Mouse (Mus musculus): Measurements from ENCODE around the gene Prss23.

Gene Prss23

DNA sequence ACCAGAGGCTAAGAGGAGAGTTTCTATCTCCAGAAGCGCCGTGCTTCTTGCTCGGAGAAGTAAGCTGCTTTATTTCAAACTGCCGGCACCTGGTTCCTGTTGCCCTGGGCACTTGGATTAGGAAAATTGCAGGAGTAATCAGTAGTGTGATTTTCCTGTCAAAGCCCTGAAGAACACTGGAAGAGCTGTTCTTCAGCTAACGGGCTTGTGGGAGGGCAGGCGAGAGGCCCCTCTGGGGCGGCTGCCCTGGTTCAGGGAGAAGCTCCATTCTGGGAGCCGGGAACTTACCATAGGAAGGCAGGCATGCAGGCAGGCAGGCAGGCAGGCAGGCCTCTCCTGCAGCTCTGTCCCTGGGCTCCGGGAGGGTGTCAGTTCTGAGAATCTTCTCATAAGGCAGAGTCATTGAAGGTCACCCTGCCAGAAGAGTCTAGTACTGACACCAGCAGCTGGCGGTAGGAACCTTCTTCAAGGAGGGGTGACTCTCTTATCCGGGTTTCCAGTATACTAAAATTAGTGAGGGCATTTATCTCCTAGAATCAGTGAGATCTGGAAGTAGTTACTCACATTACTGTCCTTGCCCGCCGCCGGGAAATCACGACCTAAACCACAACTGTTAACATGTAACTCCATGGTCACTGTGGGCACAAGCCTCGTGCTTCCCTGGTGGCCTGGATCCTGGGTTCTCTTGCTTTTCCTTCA lies at the start of gene Prss23:
TSS of gene Prss23 (minus strand) at position 457 of the 699 bp plus-strand sequence.
- ATAC-seq (ENCODE audit: insufficient number of reproducible peaks, low FRiP score, low TSS enrichment) = no peak

DNA sequence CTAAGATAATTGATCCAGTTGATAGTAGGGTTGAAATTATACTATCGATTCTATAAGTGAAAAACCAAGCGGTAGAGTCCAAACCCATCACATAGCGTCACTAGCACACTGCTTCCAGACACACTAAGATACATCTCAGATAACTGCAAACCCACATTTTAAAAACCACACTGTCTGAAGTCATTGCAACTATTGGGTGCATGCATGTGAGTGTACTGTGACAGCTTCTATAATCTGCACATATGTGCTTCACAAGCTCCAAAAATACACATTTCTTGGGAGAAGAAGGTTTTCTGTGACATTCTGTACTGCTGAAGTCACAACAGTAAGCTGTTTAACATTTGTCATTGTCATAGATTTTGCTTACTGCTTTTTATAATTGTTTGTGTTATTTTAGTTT lies 49.1 kb upstream of the Prss23 start:
- no peak for ATAC-seq (ENCODE audit: insufficient number of reproducible peaks, low FRiP score, low TSS enrichment)

DNA sequence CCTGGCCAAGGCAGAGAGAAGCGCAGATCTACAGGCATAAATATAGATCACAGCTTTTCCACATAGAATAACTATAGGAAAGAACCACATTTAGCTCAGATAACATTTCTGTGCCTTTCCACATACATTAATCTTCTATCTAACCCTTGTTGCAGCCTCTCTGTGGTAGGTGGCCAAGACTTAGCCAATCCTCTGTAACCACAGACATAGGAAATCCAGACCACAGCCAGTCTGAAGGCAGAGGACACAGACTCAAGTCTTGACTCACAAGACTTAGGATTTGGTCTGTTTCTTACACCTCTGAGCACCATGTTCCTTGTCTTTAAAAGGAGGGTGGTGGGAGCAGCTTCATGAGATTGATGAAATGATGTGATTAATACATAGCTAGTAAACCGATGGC lies 37.6 kb upstream of the Prss23 start:
- ATAC-seq (ENCODE audit: insufficient number of reproducible peaks, low FRiP score, low TSS enrichment) = no peak

DNA sequence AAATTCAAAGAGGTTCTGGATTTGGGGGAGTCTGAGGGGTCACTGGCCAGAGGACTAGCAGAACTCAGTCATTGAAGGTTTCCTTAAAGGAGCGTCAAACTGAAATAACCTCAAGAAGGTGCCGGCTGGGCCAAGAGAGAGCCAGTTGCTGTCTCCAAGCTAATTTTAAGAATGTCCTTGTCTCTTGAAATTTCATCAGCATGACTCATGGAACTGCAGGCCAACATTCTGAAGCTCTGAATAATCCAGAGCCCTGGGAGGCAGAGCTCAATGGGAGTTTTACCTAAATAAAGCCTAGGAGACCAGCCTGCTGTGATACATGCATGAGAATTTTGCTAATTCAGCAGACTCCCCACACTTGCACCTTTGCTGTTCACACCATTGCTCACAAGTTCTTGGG lies 36.5 kb upstream of the Prss23 start:
- no peak for ATAC-seq (ENCODE audit: insufficient number of reproducible peaks, low FRiP score, low TSS enrichment)

DNA sequence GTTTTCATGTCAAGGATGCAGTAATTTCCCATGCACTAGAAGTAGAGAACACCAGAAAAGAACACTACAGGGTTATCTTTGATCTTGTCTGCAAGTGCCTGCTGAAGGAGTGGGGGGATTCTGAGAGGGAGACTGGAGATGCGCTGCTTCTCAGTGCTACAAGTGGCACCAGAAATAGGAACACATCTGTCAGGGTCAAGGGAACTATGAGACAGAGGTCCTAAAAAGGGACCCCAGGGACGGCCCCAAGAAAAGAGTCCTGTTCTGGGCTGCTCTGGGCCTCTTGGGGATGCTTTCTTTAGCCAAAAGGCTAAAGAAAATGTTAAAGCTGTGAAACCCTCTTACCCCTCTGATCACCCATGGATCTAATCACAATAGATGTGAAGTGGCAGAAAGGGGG lies 35.2 kb upstream of the Prss23 start:
- no peak for ATAC-seq (ENCODE audit: insufficient number of reproducible peaks, low FRiP score, low TSS enrichment)

DNA sequence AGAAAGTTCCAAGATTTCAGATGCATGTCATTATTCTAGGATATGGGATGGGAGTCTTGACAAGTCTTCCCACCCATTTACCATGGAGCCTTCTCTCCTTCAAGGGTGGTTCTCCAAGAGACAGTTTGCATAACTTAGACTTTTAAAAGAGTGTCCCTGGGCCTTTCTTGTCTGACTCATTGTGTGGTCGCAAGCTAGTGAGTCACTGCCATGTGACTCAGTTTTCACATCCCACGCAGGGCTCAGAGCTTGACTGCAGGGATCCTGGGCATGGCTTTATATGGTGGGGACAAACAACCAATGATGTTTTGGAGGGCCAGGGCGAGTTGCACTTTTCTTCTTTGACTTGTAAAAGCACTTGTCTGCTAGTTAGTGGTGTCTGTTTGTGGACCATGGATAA lies 34.0 kb upstream of the Prss23 start:
- no peak for ATAC-seq (ENCODE audit: insufficient number of reproducible peaks, low FRiP score, low TSS enrichment)

DNA sequence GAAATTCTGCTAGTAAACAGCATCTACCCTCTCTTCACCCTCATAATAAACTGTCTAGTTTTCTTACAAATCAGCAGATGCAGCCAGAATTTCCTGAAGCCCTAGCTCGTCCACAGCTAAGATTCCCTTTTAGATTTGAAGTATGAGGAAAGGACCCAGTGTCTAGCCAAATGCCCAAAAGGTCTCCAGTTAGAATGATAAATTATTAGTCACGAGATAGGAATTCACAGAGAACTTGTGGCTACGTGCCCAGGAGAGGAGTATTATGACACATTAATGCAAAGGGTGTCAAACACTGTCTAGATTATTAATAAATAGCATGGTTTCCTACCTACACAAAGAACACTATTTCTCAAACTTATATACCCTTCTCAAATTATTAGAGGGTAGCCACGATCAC lies 32.6 kb upstream of the Prss23 start:
- no peak for ATAC-seq (ENCODE audit: insufficient number of reproducible peaks, low FRiP score, low TSS enrichment)

DNA sequence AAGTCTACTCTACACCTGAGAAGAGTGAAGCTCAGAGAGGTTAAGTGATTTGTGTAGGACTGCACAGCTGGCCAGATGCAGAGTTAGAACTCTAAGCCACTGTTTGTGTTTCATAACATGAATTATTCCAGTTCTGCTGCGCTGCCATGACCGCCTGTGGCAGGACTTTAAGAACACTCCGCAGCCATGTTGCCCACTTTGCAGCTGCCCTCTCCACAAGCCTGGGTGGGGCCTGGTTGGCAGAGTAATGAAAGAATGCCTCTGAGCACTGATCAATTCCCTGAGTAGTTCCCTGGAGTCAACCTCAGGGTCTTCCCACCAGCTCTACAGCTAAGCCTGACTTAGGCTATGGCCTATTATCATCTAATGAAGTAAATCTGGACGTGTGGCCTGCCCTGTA lies 32.1 kb upstream of the Prss23 start:
- no peak for ATAC-seq (ENCODE audit: insufficient number of reproducible peaks, low FRiP score, low TSS enrichment)

DNA sequence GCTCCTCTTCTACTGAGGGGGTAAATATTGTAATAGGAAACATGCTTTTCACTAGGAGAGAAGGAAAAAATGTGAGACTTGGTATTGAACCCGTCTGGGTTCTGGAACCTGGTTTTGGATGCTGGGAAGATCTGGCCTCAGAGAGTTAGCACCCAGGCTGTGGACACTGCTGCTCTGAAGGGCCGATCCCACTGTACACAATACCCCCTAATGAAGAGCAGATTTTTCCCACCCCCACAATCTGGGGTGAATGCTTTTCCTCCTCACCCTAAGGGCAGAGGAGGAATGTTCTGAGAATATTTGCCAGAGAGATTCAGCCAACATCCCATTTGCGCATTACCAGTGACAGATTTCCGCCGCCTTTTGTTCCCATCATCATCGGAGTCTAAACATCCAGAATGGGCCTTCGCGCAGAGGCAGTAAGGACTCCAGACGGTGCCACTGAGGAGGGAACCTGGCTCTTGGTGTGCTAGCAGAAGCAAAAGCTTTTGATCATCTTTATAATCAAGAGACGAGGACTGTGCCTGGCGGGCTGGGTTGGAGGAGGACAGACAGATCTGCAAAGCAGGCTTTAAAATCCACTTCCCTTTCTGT lies 31.6 kb upstream of the Prss23 start:
- ATAC-seq (ENCODE audit: insufficient number of reproducible peaks, low FRiP score, low TSS enrichment) = no peak

DNA sequence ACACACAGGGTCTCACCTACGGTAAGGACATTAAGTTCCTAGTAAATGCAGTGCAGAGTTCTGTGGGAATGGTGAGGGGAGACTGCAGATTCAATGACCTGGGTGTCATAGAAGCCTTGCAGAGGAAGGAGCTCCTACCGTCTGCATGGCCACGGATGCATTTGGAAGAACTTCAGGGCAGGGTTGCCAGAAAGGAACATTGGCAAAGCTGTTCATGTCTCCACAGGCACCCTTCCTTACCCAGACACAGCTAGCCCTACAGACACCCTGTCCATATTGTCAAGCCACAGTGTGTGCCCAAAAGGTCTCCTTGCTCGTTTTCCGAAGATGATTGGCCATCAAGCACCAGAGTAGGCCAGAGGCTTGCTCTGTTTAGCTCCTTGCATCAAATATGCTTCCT lies 30.1 kb upstream of the Prss23 start:
- 0 out of 2 replicates have a peak, but pooled peaks have one; percentile 10 for ATAC-seq (ENCODE audit: insufficient number of reproducible peaks, low FRiP score, low TSS enrichment)

DNA sequence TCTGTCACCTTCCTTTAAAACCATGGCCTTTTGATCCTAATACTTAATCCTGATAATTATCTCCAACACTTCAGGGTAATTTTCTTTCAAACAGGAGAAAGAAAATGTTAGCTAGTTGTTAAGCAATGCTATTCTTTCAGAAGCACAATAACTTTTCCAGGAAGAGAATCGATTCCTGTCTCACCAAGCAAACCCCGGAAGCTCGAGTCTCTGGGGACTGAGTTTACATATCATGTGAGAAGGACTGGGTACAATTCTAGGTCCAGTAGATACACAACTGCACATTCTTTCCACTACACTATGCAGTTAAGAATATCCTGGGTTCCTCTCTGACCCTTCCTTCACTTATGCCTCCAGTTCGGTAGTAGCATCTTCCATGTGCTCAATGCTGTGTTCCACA lies 29.7 kb upstream of the Prss23 start:
- ATAC-seq (ENCODE audit: insufficient number of reproducible peaks, low FRiP score, low TSS enrichment) = 0 out of 2 replicates have a peak, but pooled peaks have one; percentile 20

DNA sequence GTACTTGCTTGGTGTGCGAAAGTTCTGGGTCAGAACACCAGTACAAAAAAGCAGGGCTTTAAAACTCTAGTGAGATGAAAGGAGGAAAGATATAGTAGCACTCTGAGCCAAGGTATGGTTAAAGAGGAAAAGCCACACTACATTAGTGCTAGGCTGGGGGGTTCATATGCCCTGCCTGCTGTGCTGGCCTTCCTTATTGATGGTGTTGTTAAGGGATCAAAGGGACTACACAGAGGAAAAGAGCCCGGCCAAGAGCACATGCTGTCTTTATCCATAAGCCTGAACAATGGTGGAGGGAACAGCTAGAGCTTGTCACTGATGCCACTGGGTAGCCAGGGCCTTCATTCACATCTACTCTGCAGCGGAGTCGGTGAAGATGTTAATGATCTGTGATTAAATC lies 28.2 kb upstream of the Prss23 start:
- ATAC-seq (ENCODE audit: insufficient number of reproducible peaks, low FRiP score, low TSS enrichment) = no peak

DNA sequence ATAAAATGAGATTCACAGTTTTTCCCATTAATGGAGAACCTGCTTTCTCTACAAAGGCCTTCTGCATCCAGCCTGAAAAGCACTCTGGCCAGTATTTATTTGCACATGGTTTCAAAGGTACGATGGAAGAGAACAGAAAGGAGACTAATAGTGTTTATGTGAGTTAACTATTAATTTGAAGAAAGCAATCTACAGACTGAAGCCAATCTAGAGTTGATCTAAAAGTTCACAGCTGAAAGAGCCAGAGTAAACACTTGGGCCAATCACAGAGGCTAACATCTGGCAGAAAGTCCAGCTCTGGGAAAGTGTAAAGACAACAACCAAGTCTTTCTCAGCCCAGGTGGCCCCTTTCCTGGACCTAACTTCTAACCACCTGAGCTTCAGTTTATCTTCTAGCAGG lies 27.1 kb upstream of the Prss23 start:
- no peak for ATAC-seq (ENCODE audit: insufficient number of reproducible peaks, low FRiP score, low TSS enrichment)

DNA sequence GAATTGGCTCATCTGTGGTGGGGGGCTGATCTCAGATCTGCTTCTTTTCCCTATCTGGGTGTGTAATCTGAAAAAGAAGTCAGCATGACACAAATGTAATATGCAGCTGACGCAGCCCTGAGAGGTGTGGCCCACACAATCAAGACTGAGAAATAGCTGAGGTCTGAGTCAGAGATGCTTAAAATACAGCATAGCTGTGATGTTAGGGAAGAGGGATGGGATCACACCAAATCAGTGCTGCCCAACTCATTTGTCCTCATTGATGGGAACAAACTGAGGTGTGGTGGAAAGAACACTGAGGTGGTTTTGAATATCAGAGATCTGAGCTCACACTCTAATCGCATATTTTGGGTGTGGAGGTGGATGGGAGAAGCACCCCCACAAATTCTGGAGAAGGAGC lies 14.0 kb upstream of the Prss23 start:
- no peak for ATAC-seq (ENCODE audit: insufficient number of reproducible peaks, low FRiP score, low TSS enrichment)

DNA sequence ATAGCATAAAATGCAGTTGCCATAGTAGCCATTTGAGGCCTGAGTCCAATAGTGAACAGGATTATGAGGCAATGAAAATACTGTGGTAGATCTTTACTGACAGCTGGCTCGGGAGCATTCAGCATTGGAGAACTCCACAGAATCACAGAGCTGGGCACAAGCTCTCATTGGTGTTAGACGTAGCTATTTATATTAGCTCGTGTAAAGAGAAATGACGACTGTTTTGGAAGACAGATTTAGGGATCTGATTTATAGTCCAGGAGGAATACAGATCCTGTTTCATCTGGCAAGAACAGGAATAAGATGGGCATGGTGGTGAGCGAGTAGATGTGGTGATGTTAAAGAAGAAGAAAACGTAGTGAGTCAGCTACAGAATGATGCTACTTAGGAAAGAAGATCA lies 12.4 kb upstream of the Prss23 start:
- no peak for ATAC-seq (ENCODE audit: insufficient number of reproducible peaks, low FRiP score, low TSS enrichment)

DNA sequence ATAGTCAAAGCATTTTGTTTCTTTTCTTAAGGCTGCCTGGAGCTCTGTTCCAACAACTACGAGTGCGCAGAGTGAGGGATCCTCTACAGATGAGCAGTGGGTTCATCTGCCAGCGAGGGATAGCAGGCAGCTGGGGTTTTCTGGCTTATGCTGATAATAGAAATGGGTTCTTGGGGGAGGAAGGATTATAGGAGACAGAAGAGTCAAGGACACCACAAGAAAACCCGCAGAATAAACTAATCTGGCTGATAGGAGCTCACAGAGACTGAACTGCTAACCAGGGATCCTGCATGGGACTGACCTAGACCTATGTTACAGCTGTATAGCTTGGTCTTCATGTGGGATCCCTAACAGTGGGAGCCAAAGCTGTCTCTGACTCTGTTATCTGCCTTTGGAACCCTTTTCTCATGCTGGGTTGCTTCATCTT lies 456 bp upstream of the Prss23 start:
- ATAC-seq (ENCODE audit: insufficient number of reproducible peaks, low FRiP score, low TSS enrichment) = no peak

DNA sequence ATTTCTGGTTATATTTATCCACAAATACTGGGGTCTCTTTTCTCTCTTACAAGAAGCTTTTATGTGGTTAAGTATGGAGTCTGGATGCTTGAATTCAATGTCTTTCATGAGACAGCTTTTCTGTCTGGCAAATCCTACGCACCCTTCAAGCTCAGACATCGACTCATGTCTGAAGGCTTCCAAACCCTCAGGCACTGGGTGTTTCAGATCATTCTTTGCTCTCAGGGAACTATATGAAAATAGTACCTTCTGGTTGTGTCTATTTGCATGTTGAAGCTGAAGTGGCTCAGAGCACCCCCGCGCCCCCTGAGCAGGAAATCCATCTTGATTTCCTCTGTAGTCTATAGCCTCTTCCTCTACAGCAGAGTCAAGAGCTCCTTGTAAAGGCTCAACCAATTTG lies 3.2 kb downstream of the Prss23 start:
- no peak for ATAC-seq (ENCODE audit: insufficient number of reproducible peaks, low FRiP score, low TSS enrichment)

DNA sequence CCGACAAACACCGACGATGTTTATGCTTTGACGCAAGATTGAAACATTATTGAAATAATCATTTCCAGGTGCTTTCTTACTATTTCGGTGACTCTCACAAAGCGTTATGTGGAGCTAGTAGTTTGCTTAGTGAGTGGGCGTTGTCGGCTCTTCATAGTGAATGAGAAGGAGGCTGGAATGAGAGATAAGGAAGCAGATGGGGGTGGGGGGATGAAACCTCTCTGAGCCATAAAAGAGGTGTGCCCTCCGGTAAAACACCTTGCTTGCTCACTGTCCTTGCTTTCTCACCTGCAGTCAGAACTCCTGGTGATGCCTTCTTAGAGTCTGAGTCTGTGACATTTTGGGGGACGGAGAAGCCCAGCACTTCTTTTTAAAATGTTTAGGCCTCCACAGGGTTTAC lies 4.8 kb downstream of the Prss23 start:
- ATAC-seq (ENCODE audit: insufficient number of reproducible peaks, low FRiP score, low TSS enrichment) = no peak

DNA sequence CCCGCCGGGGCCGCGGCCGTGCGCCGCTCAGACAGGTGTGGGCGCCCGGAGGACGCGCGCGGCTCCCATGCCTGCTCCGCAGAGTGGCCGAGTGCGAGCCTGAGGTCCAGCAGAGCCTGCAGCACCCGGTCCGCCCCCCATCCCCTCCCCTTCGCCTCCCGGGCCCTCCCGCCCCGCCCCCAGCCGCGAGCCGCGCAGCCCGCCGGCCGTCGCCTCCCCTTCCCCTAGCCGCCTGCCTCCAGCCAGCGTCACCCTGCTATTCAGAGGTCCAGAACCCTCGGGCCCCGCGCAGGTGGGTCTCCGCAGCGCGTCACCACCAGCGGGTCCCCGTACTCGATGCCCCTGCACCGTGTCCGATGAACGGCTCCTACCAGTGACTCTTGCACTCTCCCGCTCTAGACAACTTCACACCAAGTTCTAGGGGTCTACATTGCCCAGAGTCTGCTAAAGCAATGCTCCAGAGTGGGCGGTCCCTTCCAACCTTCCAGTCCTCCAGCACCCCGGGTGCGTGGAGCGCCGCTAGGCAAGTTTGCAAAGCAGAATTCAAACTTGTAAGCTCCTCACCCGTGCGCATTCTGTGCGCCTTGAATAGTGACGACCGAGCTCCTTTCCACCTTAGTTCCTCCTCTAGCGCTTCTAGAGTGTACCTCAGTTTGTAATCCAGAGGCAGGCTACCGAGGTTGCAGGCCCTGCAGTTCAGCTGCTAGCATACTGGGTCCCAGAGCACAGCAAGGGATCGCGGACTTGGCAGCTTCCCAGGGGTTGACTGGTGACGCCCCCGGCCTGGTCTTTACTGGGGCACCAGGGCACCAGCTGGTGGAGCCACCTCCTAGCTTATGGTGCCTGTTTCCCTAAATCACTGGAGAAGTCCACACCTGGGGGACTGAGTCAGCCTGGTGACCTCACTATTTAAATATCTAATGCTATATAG lies 9.3 kb downstream of the Prss23 start:
- peak; percentile 53 for ATAC-seq (ENCODE audit: insufficient number of reproducible peaks, low FRiP score, low TSS enrichment)

DNA sequence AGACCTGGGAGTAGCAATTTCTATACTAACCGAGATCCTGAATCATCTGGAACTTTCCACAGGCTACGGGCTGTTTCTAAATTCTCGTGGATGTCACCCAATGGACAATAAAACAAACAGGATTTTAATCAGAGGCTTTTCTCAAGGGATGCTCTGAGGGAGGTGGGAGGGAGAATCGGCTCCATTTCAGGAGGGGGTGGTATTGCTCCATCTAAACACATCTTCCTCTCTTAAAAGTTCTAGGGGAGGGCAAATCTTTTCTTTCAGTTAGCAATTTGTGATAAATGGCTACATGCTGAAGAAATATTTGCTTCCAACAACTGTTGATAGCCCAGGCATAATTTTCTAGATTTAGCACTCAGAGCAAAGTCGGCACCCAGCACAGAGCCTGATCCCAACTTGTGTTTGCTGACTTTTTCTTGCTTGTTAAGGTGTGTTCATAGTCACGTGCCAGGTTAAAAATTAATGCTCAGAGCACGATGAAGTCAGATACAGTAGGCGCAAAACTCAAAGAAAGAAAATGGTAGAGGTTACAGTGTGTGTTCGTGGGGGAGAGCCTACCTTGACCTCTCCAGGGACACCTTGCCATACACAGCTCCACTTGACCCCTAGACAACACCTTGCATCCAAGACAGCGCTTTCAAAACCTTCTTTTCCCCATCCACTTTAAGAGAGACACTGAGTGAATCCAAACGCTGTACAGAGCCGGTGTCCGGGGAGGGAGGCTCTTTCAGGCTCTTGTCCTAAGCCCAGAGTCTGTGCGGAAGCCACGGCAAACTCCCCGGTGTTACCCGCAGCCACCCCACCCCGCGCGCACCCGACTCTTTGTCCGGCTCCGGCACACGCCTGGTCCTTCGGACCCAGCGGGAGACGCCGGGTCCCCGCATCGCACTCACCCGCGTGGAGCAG lies 10.2 kb downstream of the Prss23 start:
- ATAC-seq (ENCODE audit: insufficient number of reproducible peaks, low FRiP score, low TSS enrichment) = no peak
